Mouse (Mus musculus): ENCODE results near the gene Asb11.
A peak's percentile ranks its signal among the peaks of the same experiment; 100 is the strongest.

DNA sequence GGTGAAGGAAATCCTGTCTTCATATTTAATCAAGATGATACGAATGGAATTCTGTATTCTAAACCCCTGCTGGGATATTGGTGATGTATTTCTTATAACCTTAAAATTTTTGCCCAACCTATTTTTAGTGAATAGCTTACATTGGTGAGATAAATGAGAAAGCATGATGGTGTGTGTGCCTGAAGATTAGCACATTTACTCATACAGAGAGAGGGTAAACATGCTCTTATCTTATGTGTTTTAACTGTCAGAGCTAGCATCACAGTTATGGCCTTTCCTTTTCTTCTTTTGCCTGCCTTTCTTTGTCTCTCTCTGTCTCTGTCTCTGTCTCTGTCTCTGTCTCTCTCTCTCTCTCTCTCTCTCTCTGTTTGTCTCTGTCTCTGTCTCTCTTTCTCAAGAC lies 12.0 kb upstream of the Asb11 start:
- TF ChIP-seq ZNF384 (IDR thresholded peaks at IDR 0.05; ENCODE audit: low read depth, low read length) (no peak), CTCF (IDR thresholded peaks at IDR 0.05 in 2 of 3, conservative IDR thresholded peaks at IDR 0.05 in 1 of 3; ENCODE audit: control insufficient read depth in 1 of 3, insufficient read depth in 1 of 3, low read depth in 2 of 3, low read length in 3 of 3, poor library complexity in 1 of 3, severe bottlenecking in 1 of 3) (no peak), GATA1 (IDR thresholded peaks at IDR 0.05; ENCODE audit: low read depth, low read length) (peak; percentile 86), CHD1 (IDR thresholded peaks at IDR 0.05; ENCODE audit: low read depth, low read length) (0 out of 2 replicates have a peak, but pooled peaks have one; percentile 46), UBTF (IDR thresholded peaks at IDR 0.05; ENCODE audit: borderline replicate concordance, insufficient read depth, low read depth, low read length) (no peak), POLR2A (IDR thresholded peaks at IDR 0.05; ENCODE audit: control insufficient read depth in 1 of 2, insufficient read depth in 1 of 2, low read depth in 1 of 2, low read length in 2 of 2, poor library complexity in 1 of 2) (no peak), USF1 (IDR thresholded peaks at IDR 0.05; ENCODE audit: low read depth, low read length) (no peak), E2F4 (IDR thresholded peaks at IDR 0.05; ENCODE audit: borderline replicate concordance, low read depth, low read length) (no peak)
